Mouse (Mus musculus) embryonic fibroblast, embryonic 13.5 days (primary cell): Measurements from ENCODE around the gene Bbs9. TPM values are rescaled to one million over a fixed set of nuclear protein-coding genes. Genes with fewer than 3 reads are reported as not detected.

Experiments used
- H3K27ac ChIP-seq: 2 replicates; pipeline ENCODE4 v1.5.1; 2012; ENCODE audit warnings: low read length, control low read depth, inconsistent platforms; ENCODE audit not compliant: insufficient read depth
- H3K4me1 ChIP-seq: 2 replicates; pipeline ENCODE4 v1.6.1; 2011; ENCODE audit warnings: low read length; ENCODE audit not compliant: control insufficient read depth, insufficient read depth
- H3K4me3 ChIP-seq: 2 replicates; pipeline ENCODE4 v1.5.1; 2011; ENCODE audit warnings: mild to moderate bottlenecking, control low read depth, low read length; ENCODE audit not compliant: insufficient read depth
- CTCF ChIP-seq: IDR thresholded peaks from 2 replicates; pipeline ENCODE4 v1.5.1; 2011; ENCODE audit warnings: mild to moderate bottlenecking, control low read depth, low read length, moderate library complexity, borderline replicate concordance; ENCODE audit not compliant: insufficient read depth
- POLR2A ChIP-seq: IDR thresholded peaks from 2 replicates; pipeline ENCODE4 v1.6.1; 2011; ENCODE audit warnings: low read depth, mild to moderate bottlenecking, control low read depth, low read length, moderate library complexity
- polyA plus RNA-seq: library from polyadenylated mRNA; stranded (reverse); fragments of >200 nt; gene quantifications from 2 replicates; pipeline ENCODE4 v1.2.4, GENCODE M21; 2011; ENCODE audit warnings: low read depth; ENCODE audit not compliant: missing spikeins, insufficient read length

The Bbs9 gene
- polyA plus RNA-seq, 1 experiment, result 8.8 TPM

GRCm38 (mm10) chr9:22680484-22680883 is 205.0 kb downstream of the Bbs9 start:
- peaks cover 11% of the 10 kb centered on the region; the same call in 1 of the 2 replicates for H3K4me1 ChIP-seq
- no peak overlapping the region for H3K4me3 ChIP-seq

GRCm38 (mm10) chr9:22683786-22684185 is 208.3 kb downstream of the Bbs9 start:
- TF ChIP-seq POLR2A (no peak), CTCF (no peak)
- no peak overlapping the region for H3K4me3 ChIP-seq
- no peak overlapping the region for H3K27ac ChIP-seq
- peaks cover 11% of the 10 kb centered on the region; the same call in 1 of the 2 replicates for H3K4me1 ChIP-seq

More at GRCm38 (mm10) chr9:22680484-22680883, 205.0 kb downstream of the Bbs9 start:
- TF ChIP-seq CTCF, result no peak
- no peak for TF ChIP-seq POLR2A
- H3K27ac ChIP-seq, result no peak overlapping the region

- H3K4me3 ChIP-seq, result no peak overlapping the region
- H3K4me1 ChIP-seq, result peaks cover 4% of the 10 kb centered on the region; the same call in 1 of the 2 replicates
- TF ChIP-seq POLR2A (no peak), CTCF (no peak)
- no peak overlapping the region for H3K27ac ChIP-seq
Measured at GRCm38 (mm10) chr9:22686765-22687472, 211.4 kb downstream of the Bbs9 start.

- TF ChIP-seq CTCF (no peak), POLR2A (no peak)
- H3K27ac ChIP-seq, result no peak overlapping the region
- no peaks in the 10 kb centered on the region for H3K4me1 ChIP-seq
- H3K4me3 ChIP-seq, result no peak overlapping the region
Measured at GRCm38 (mm10) chr9:22690234-22690633, 214.7 kb downstream of the Bbs9 start.

- H3K4me1 ChIP-seq, result no peaks in the 10 kb centered on the region
- no peak overlapping the region for H3K27ac ChIP-seq
- TF ChIP-seq POLR2A, result no peak
- TF ChIP-seq CTCF, result no peak
- no peak overlapping the region for H3K4me3 ChIP-seq
Measured at GRCm38 (mm10) chr9:22695392-22695791, 219.9 kb downstream of the Bbs9 start.

- no peak for TF ChIP-seq CTCF
- no peak for TF ChIP-seq POLR2A
- Histone ChIP-seq H3K4me1 (no peaks in the 10 kb centered on the region), H3K27ac (no peak overlapping the region), H3K4me3 (no peak overlapping the region)
Measured at GRCm38 (mm10) chr9:22696809-22697374, 221.4 kb downstream of the Bbs9 start.

- Histone ChIP-seq H3K4me1 (no peaks in the 10 kb centered on the region), H3K27ac (no peak overlapping the region), H3K4me3 (no peak overlapping the region)
- TF ChIP-seq POLR2A (no peak), CTCF (no peak)
Measured at GRCm38 (mm10) chr9:22697811-22698210, 222.3 kb downstream of the Bbs9 start.

GRCm38 (mm10) chr9:22698501-22698900 is 223.0 kb downstream of the Bbs9 start:
- Histone ChIP-seq H3K27ac (no peak overlapping the region), H3K4me3 (no peak overlapping the region), H3K4me1 (no peaks in the 10 kb centered on the region)
- TF ChIP-seq CTCF (no peak), POLR2A (no peak)

- Histone ChIP-seq H3K4me1 (no peaks in the 10 kb centered on the region), H3K27ac (no peak overlapping the region), H3K4me3 (no peak overlapping the region)
- no peak for TF ChIP-seq POLR2A
- no peak for TF ChIP-seq CTCF
Measured at GRCm38 (mm10) chr9:22702065-22702611, 226.6 kb downstream of the Bbs9 start.

GRCm38 (mm10) chr9:22702812-22703367 is 227.4 kb downstream of the Bbs9 start:
- Histone ChIP-seq H3K4me3 (no peak overlapping the region), H3K4me1 (no peaks in the 10 kb centered on the region), H3K27ac (no peak overlapping the region)
- no peak for TF ChIP-seq CTCF
- no peak for TF ChIP-seq POLR2A
